Mouse (Mus musculus) kidney, adult 2 months (tissue): ENCODE results near the gene Col7a1. TPM values are rescaled to one million over a fixed set of nuclear protein-coding genes. Genes with fewer than 3 reads are reported as not detected.

Experiments
- DNase-seq: peaks from one replicate; pipeline ENCODE4 v3.0.0; 2021
- H3K27ac ChIP-seq: fragments of 200-500 bp; 2 replicates; pipeline ENCODE4 v1.5.1; 2012; ENCODE audit warnings: low read depth, low read length, control low read depth, inconsistent platforms; ENCODE audit not compliant: insufficient read depth
- H3K27me3 ChIP-seq: fragments of 200-500 bp; replicated peaks from 2 replicates; pipeline ENCODE4 v1.6.1; 2012; ENCODE audit warnings: mild to moderate bottlenecking, moderate library complexity, low read length, inconsistent platforms; ENCODE audit not compliant: control insufficient read depth, insufficient read depth
- H3K36me3 ChIP-seq: fragments of 200-500 bp; 2 replicates; pipeline ENCODE4 v1.6.1; 2012; ENCODE audit warnings: mild to moderate bottlenecking, moderate library complexity, low read length, inconsistent platforms; ENCODE audit not compliant: control insufficient read depth, insufficient read depth
- H3K4me1 ChIP-seq: fragments of 200-500 bp; 2 replicates; pipeline ENCODE4 v1.6.1; 2011; ENCODE audit warnings: low read length; ENCODE audit not compliant: control insufficient read depth, insufficient read depth
- H3K4me3 ChIP-seq: fragments of 200-500 bp; 2 replicates; pipeline ENCODE4 v1.5.1; 2011; ENCODE audit warnings: mild to moderate bottlenecking, low read depth, low read length, control low read depth; ENCODE audit not compliant: insufficient read depth
- CTCF ChIP-seq: fragments of 200-500 bp; conservative IDR thresholded peaks from 2 replicates; pipeline ENCODE4 v1.5.1; 2011; ENCODE audit warnings: low read depth, mild to moderate bottlenecking, control low read depth, low read length, moderate library complexity, mixed read lengths; ENCODE audit not compliant: insufficient read depth, insufficient read length
- POLR2A ChIP-seq: fragments of 200-500 bp; IDR thresholded peaks from one replicate; pipeline ENCODE4 v1.6.1; 2011; ENCODE audit warnings: low read depth, low read length, control low read depth
- WGBS: fragments of 180-500 bp; shearing (Covaris S2); methylation state at CpG from one replicate; pipeline ENCODE4 v1.1.7; 2018; 5-methylcytosine and 5-hydroxymethylcytosine counted together
- polyA plus RNA-seq: library from polyadenylated mRNA; depleted of rRNA; stranded (reverse); fragments of >200 nt; gene quantifications from 2 replicates; pipeline ENCODE4 v1.2.3, GENCODE M21; 2012

Col7a1 gene
- polyA plus RNA-seq, 1 experiment: 2.3 TPM

GRCm38 (mm10) chr9:108992085-108992469 is 38.7 kb downstream of the Col7a1 start:
- no peak overlapping the region; the same call in 1 of the 2 replicates for H3K27ac ChIP-seq
- no peak for TF ChIP-seq POLR2A
- no peak for TF ChIP-seq CTCF
- H3K36me3 ChIP-seq: no peaks in the 10 kb centered on the region
- H3K4me1 ChIP-seq: peaks cover 8% of the 10 kb centered on the region
- 13% methylated on average over 18 of the region's 18 CpGs for WGBS
- H3K27me3 ChIP-seq: no peaks in the 10 kb centered on the region
- H3K4me3 ChIP-seq: peak overlapping the region; percentile 63
- DNase-seq: no peak

GRCm38 (mm10) chr9:108992620-108993361 is 39.4 kb downstream of the Col7a1 start:
- no peaks in the 10 kb centered on the region for H3K36me3 ChIP-seq
- TF ChIP-seq CTCF (no peak), POLR2A (no peak)
- H3K27ac ChIP-seq: no peak overlapping the region
- H3K27me3 ChIP-seq: no peaks in the 10 kb centered on the region
- H3K4me3 ChIP-seq: no peak overlapping the region
- 79% methylated on average over 9 of the region's 9 CpGs for WGBS
- DNase-seq: no peak
- H3K4me1 ChIP-seq: peaks cover 9% of the 10 kb centered on the region

GRCm38 (mm10) chr9:108996411-108996810 is 43.0 kb downstream of the Col7a1 start:
- Histone ChIP-seq H3K27ac (peak overlapping the region; percentile 58), H3K4me1 (peaks cover 9% of the 10 kb centered on the region), H3K27me3 (no peaks in the 10 kb centered on the region), H3K4me3 (no peak overlapping the region), H3K36me3 (no peaks in the 10 kb centered on the region)
- peak; percentile 88 for DNase-seq
- 41% methylated on average over 9 of the region's 9 CpGs for WGBS
- no peak for TF ChIP-seq POLR2A
- no peak for TF ChIP-seq CTCF

GRCm38 (mm10) chr9:108998287-108999166 is 45.1 kb downstream of the Col7a1 start:
- Histone ChIP-seq H3K27me3 (no peaks in the 10 kb centered on the region), H3K36me3 (no peaks in the 10 kb centered on the region), H3K4me3 (no peak overlapping the region), H3K4me1 (peaks cover 9% of the 10 kb centered on the region), H3K27ac (no peak overlapping the region)
- no peak for TF ChIP-seq CTCF
- no peak for TF ChIP-seq POLR2A
- DNase-seq: no peak
- 73% methylated on average over 19 of the region's 19 CpGs for WGBS

- TF ChIP-seq POLR2A: no peak
- TF ChIP-seq CTCF: no peak
- Histone ChIP-seq H3K4me3 (no peak overlapping the region), H3K27me3 (no peaks in the 10 kb centered on the region), H3K27ac (no peak overlapping the region), H3K36me3 (no peaks in the 10 kb centered on the region), H3K4me1 (peaks cover 9% of the 10 kb centered on the region)
- WGBS: 62% methylated on average over 4 of the region's 4 CpGs
- DNase-seq: peak; percentile 51
Measured at GRCm38 (mm10) chr9:108999167-108999526, 45.8 kb downstream of the Col7a1 start.

GRCm38 (mm10) chr9:109000726-109001125 is 47.3 kb downstream of the Col7a1 start:
- H3K27ac ChIP-seq: no peak overlapping the region
- no peak overlapping the region for H3K4me3 ChIP-seq
- peaks cover 3% of the 10 kb centered on the region for H3K4me1 ChIP-seq
- no peaks in the 10 kb centered on the region for H3K36me3 ChIP-seq
- TF ChIP-seq POLR2A (no peak), CTCF (peak; percentile 97)
- DNase-seq: peak; percentile 73
- 11% methylated on average over 3 of the region's 3 CpGs for WGBS
- H3K27me3 ChIP-seq: no peaks in the 10 kb centered on the region

GRCm38 (mm10) chr9:109003201-109003600 is 49.8 kb downstream of the Col7a1 start:
- H3K27ac ChIP-seq: no peak overlapping the region
- H3K36me3 ChIP-seq: no peaks in the 10 kb centered on the region
- no peaks in the 10 kb centered on the region for H3K27me3 ChIP-seq
- TF ChIP-seq POLR2A: no peak
- peak; percentile 79 for TF ChIP-seq CTCF
- H3K4me3 ChIP-seq: no peak overlapping the region
- WGBS: 71% methylated on average over 2 of the region's 2 CpGs
- no peaks in the 10 kb centered on the region for H3K4me1 ChIP-seq
- DNase-seq: peak; percentile 54
